Mouse (Mus musculus): Measurements from ENCODE around the gene Il1rl2. TPM values are rescaled to one million over a fixed set of nuclear protein-coding genes. Genes with fewer than 3 reads are reported as not detected.
"Not testable (repeated sequence)": the region's sequence is repeated elsewhere in the genome, so short reads cannot be mapped to it uniquely, and the experiment has no call there.

Il1rl2 gene
- total RNA-seq (2021), result 1 to 10 TPM; 1.2 to 1.5 TPM
- long read RNA-seq, experiment 1, partial matches to known transcripts, result 0 of 1 reads
- long read RNA-seq, experiment 1, other reads (novel, unspliced or antisense), result 0 of 1 reads
- long read RNA-seq, experiment 2, partial matches to known transcripts, result 1 of 1 reads
- long read RNA-seq, experiment 2, other reads (novel, unspliced or antisense), result 0 of 1 reads

- DNase-seq (ENCODE audit: low spot score in 2 of 2), result no peak
Observed at GRCm38 (mm10) chr1:40324457-40324856, at the start of gene Il1rl2. TSS of gene Il1rl2 (plus strand) at chr1:40324610.

- no peak for DNase-seq (ENCODE audit: low spot score in 2 of 2)
Observed at GRCm38 (mm10) chr1:40275285-40276013, 49.0 kb upstream of the Il1rl2 start.

- DNase-seq (ENCODE audit: low spot score in 2 of 2), result no peak
Observed at GRCm38 (mm10) chr1:40277944-40278343, 46.5 kb upstream of the Il1rl2 start.

GRCm38 (mm10) chr1:40278720-40279119 is 45.7 kb upstream of the Il1rl2 start:
- no peak for DNase-seq (ENCODE audit: low spot score in 2 of 2)

- no peak for DNase-seq (ENCODE audit: low spot score in 2 of 2)
Observed at GRCm38 (mm10) chr1:40279182-40279743, 45.1 kb upstream of the Il1rl2 start.

GRCm38 (mm10) chr1:40281950-40282349 is 42.5 kb upstream of the Il1rl2 start:
- no peak for DNase-seq (ENCODE audit: low spot score in 2 of 2)

GRCm38 (mm10) chr1:40282394-40282793 is 42.0 kb upstream of the Il1rl2 start:
- no peak for DNase-seq (ENCODE audit: low spot score in 2 of 2)

GRCm38 (mm10) chr1:40283995-40284394 is 40.4 kb upstream of the Il1rl2 start:
- no peak for DNase-seq (ENCODE audit: low spot score in 2 of 2)

- DNase-seq (ENCODE audit: low spot score in 2 of 2), result no peak
Observed at GRCm38 (mm10) chr1:40290489-40291255, 33.7 kb upstream of the Il1rl2 start.

- DNase-seq (ENCODE audit: low spot score in 2 of 2), result no peak
Observed at GRCm38 (mm10) chr1:40292231-40292630, 32.2 kb upstream of the Il1rl2 start.

GRCm38 (mm10) chr1:40293891-40294290 is 30.5 kb upstream of the Il1rl2 start:
- DNase-seq (ENCODE audit: low spot score in 2 of 2), result no peak

- DNase-seq (ENCODE audit: low spot score in 2 of 2), result no peak
Observed at GRCm38 (mm10) chr1:40294824-40295223, 29.6 kb upstream of the Il1rl2 start.

GRCm38 (mm10) chr1:40298053-40298452 is 26.4 kb upstream of the Il1rl2 start:
- DNase-seq (ENCODE audit: low spot score in 2 of 2), result no peak

- DNase-seq (ENCODE audit: low spot score in 2 of 2), result no peak
Observed at GRCm38 (mm10) chr1:40303179-40303866, 21.1 kb upstream of the Il1rl2 start.

GRCm38 (mm10) chr1:40304321-40304720 is 20.1 kb upstream of the Il1rl2 start:
- not testable (repeated sequence) for DNase-seq (ENCODE audit: low spot score in 2 of 2)

- DNase-seq (ENCODE audit: low spot score in 2 of 2), result no peak
Observed at GRCm38 (mm10) chr1:40306111-40306510, 18.3 kb upstream of the Il1rl2 start.

- DNase-seq (ENCODE audit: low spot score in 2 of 2), result no peak
Observed at GRCm38 (mm10) chr1:40311123-40311522, 13.3 kb upstream of the Il1rl2 start.

- no peak for DNase-seq (ENCODE audit: low spot score in 2 of 2)
Observed at GRCm38 (mm10) chr1:40311625-40312024, 12.8 kb upstream of the Il1rl2 start.

- DNase-seq (ENCODE audit: low spot score in 2 of 2), result no peak
Observed at GRCm38 (mm10) chr1:40314016-40314415, 10.4 kb upstream of the Il1rl2 start.

- no peak for DNase-seq (ENCODE audit: low spot score in 2 of 2)
Observed at GRCm38 (mm10) chr1:40317657-40318056, 6.8 kb upstream of the Il1rl2 start.

GRCm38 (mm10) chr1:40321824-40322223 is 2.6 kb upstream of the Il1rl2 start:
- DNase-seq (ENCODE audit: low spot score in 2 of 2), result no peak

Measured in left cerebral cortex, adult 18-20 months (tissue).